Mouse (Mus musculus) limb, embryonic 14.5 days (tissue): ENCODE results near the gene Nod1. TPM values are rescaled to one million over a fixed set of nuclear protein-coding genes. Genes with fewer than 3 reads are reported as not detected.

Experiments used
- ATAC-seq: fragments of 200-750 bp; cut with Nextera tagmentation; 2 replicates; pipeline ENCODE4 v1.8.0; 2017; ENCODE audit warnings: low read depth, moderate number of reproducible peaks, moderate TSS enrichment; ENCODE audit not compliant: low FRiP score
- DNase-seq: peaks from one replicate; pipeline ENCODE4 v3.0.0-alpha.2; 2015; ENCODE audit warnings: low spot score
- H3K27ac ChIP-seq: fragments of 300-500 bp; sonication (generic); replicated peaks from 2 replicates; pipeline ENCODE4 v1.5.1; 2014; ENCODE audit warnings: low read depth, mild to moderate bottlenecking, low read length, moderate library complexity, mixed read lengths
- H3K27me3 ChIP-seq: fragments of 300-500 bp; sonication (generic); 2 replicates; pipeline ENCODE4 v1.6.1; 2014; ENCODE audit warnings: low read length, mixed read lengths; ENCODE audit not compliant: control insufficient read depth, insufficient read depth
- H3K36me3 ChIP-seq: fragments of 300-500 bp; sonication (generic); 2 replicates; pipeline ENCODE4 v1.6.1; 2014; ENCODE audit warnings: mild to moderate bottlenecking, low read length, moderate library complexity, mixed read lengths; ENCODE audit not compliant: control insufficient read depth, insufficient read depth
- H3K4me1 ChIP-seq: fragments of 300-500 bp; sonication (generic); 2 replicates; pipeline ENCODE4 v1.6.1; 2014; ENCODE audit warnings: antibody characterized with exemption, low read length, mixed read lengths; ENCODE audit not compliant: control insufficient read depth, insufficient read depth
- H3K4me2 ChIP-seq: fragments of 300-500 bp; sonication (generic); replicated peaks from 2 replicates; pipeline ENCODE4 v1.6.1; 2014; ENCODE audit warnings: low read depth, mild to moderate bottlenecking, low read length, moderate library complexity; ENCODE audit not compliant: severe bottlenecking
- H3K4me3 ChIP-seq: fragments of 300-500 bp; sonication (generic); replicated peaks from 2 replicates; pipeline ENCODE4 v1.5.1; 2014; ENCODE audit warnings: low read length
- H3K9ac ChIP-seq: fragments of 300-500 bp; sonication (generic); 2 replicates; pipeline ENCODE4 v1.6.1; 2014; ENCODE audit warnings: mild to moderate bottlenecking, low read depth, low read length, moderate library complexity; ENCODE audit not compliant: severe bottlenecking
- H3K9me3 ChIP-seq: fragments of 300-500 bp; sonication (generic); 2 replicates; pipeline ENCODE4 v1.6.1; 2016; ENCODE audit warnings: low read length; ENCODE audit not compliant: control insufficient read depth
- POLR2A ChIP-seq: fragments of 200-500 bp; IDR thresholded peaks from 2 replicates; pipeline ENCODE4 v1.8.0; 2012; ENCODE audit warnings: inconsistent platforms, mild to moderate bottlenecking, moderate library complexity, borderline replicate concordance; ENCODE audit not compliant: insufficient read depth, insufficient read length; ENCODE audit errors: extremely low read depth
- WGBS: fragments of 180-500 bp; shearing (Covaris S2); extraction: QIAGEN DNeasy Blood & Tissue Kit; methylation state at CpG from one replicate; pipeline ENCODE4 v1.1.7; 2014; 5-methylcytosine and 5-hydroxymethylcytosine counted together
- polyA plus RNA-seq, 2 experiments: library from polyadenylated mRNA; depleted of rRNA in 1 of 2; stranded (reverse) in 1 of 2; unstranded in 1 of 2; fragments of >200 nt; fragmentation: Nextera tagmentation in 1 of 2; extraction: Ambion mirVana in 1 of 2; gene quantifications; 2 replicates each; pipeline versions ENCODE4 v1.2.1 to v1.2.3; 2012 to 2014

Gene Nod1
- polyA plus RNA-seq, 2 experiments = 7.4 to 13.1 TPM

DNA sequence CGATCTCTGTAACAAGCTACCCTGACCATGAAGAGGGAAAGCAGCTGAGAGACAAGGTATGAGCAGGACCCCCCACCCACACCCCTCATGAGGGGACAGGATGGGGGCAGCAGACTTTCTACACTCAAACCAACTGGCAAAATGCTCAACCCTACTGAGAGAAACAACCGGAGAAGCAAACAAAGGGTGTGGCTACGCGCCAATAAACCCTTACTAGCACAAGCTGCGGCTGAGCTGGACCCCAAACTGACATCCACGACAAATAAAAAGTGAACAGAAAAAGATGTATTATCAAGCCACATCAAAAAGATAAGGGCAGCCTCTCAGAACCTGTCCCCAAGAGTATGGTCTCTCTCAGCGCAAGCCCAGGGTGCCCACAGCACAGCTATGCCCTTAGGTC is 32.3 kb downstream of the Nod1 start:
- H3K4me1 ChIP-seq = no peaks in the 10 kb centered on the region
- no peak for TF ChIP-seq POLR2A
- no peak overlapping the region for H3K9ac ChIP-seq
- WGBS = 68% methylated on average over 7 of the region's 7 CpGs
- H3K4me2 ChIP-seq = no peak overlapping the region
- DNase-seq = no peak
- H3K27me3 ChIP-seq = 0 out of 2 replicates have a peak, but pooled peaks cover 8% of the 10 kb centered on the region
- no peak for ATAC-seq
- H3K27ac ChIP-seq = no peak overlapping the region
- no peaks in the 10 kb centered on the region for H3K9me3 ChIP-seq
- no peak overlapping the region for H3K4me3 ChIP-seq
- 0 out of 2 replicates have a peak, but pooled peaks cover 3% of the 10 kb centered on the region for H3K36me3 ChIP-seq

DNA sequence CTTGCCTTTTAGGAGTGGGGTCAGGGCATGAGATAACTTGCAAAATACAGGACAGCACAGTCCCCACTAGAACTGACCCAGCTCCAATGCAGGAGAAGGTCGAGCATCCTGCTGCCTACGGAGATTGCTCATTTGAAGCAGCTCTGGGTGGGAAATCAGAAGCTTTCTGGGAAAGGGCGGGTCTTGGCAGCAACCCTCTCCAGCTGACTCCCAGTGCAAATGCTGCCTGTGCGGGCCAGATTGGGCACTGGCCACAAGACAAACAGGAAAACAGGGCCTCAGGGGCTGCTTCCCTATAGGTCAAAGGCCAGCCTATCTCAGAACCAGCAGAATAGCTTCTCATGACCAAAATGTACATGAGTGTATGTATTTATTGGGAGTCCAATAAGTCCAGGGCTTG is 32.8 kb downstream of the Nod1 start:
- H3K27me3 ChIP-seq = 0 out of 2 replicates have a peak, but pooled peaks cover 8% of the 10 kb centered on the region
- 0 out of 2 replicates have a peak, but pooled peaks cover under 1% of the 10 kb centered on the region for H3K36me3 ChIP-seq
- no peak overlapping the region for H3K9ac ChIP-seq
- no peak for TF ChIP-seq POLR2A
- H3K27ac ChIP-seq = no peak overlapping the region
- no peak overlapping the region for H3K4me2 ChIP-seq
- H3K9me3 ChIP-seq = no peaks in the 10 kb centered on the region
- WGBS = 63% methylated on average over 4 of the region's 4 CpGs
- ATAC-seq (no peak), DNase-seq (no peak)
- H3K4me1 ChIP-seq = no peaks in the 10 kb centered on the region
- H3K4me3 ChIP-seq = no peak overlapping the region

DNA sequence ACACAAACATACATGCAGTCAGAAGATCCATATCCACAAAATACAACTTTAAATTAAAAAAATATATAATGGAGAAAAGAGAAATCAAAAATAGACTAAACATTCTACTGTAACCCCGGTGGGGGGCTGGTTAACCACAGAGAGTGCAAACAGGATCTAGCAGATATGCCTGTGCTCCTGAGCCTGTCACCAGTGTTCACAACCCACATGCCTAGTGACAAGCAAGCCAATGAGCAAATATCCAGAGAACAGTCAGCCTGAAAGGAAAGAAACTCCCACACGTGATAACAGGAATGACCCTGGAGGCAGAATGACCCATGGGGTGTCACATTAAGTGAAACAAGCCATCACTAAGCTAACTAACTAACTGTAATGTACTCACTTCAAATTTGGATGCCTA is 35.9 kb downstream of the Nod1 start:
- no peaks in the 10 kb centered on the region for H3K27me3 ChIP-seq
- no peak for ATAC-seq
- WGBS = 77% methylated on average over 2 of the region's 2 CpGs
- H3K9ac ChIP-seq = no peak overlapping the region
- H3K36me3 ChIP-seq = no peaks in the 10 kb centered on the region
- H3K27ac ChIP-seq = no peak overlapping the region
- H3K4me2 ChIP-seq = no peak overlapping the region
- H3K9me3 ChIP-seq = no peaks in the 10 kb centered on the region
- no peak for TF ChIP-seq POLR2A
- no peaks in the 10 kb centered on the region for H3K4me1 ChIP-seq
- no peak overlapping the region for H3K4me3 ChIP-seq
- no peak for DNase-seq

DNA sequence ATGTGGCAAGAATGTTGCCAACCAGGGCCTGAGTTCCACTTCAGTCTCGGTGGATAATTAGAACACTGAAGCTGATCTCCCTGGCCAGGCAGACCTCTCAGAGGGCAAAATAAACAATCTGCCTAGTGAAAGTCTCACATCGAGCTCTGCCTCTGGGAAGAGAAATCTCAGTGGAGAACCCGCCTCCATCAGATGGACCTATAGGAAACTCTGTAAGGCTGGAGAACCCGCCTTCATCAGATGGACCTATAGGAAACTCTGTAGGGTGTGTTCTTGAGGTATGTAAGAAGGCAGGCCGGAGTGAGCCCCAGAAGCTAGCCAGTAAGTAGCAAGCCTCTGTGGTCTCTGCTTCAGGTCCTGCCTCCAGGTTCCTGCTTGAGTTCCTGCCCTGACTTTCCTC is 37.5 kb downstream of the Nod1 start:
- H3K4me3 ChIP-seq = no peak overlapping the region
- TF ChIP-seq POLR2A = no peak
- 78% methylated on average over 5 of the region's 5 CpGs for WGBS
- no peak overlapping the region for H3K27ac ChIP-seq
- no peaks in the 10 kb centered on the region for H3K9me3 ChIP-seq
- no peaks in the 10 kb centered on the region for H3K4me1 ChIP-seq
- ATAC-seq (no peak), DNase-seq (no peak)
- no peak overlapping the region for H3K9ac ChIP-seq
- H3K4me2 ChIP-seq = no peak overlapping the region
- no peaks in the 10 kb centered on the region for H3K36me3 ChIP-seq
- no peaks in the 10 kb centered on the region for H3K27me3 ChIP-seq

DNA sequence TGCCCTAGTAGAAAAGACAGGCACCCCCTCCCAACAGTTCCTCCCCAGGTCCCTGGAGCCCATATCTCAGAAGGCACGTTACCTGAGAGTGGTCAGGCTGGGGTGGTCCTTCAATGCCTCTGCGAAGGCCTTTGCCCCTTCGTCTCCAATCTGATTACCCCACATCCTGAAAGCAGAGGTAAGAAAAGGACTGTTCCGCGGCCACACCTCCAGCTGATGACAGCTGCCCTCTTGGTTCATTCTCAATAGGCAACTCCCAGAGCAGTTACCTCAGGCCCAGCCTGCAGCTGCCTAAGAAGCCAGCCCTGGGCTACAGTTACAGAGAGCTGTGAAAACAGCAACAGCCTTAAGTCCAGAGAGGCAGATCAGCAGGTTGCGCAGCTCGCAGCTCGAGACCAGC is 38.1 kb downstream of the Nod1 start:
- no peaks in the 10 kb centered on the region for H3K9me3 ChIP-seq
- TF ChIP-seq POLR2A = no peak
- no peak overlapping the region for H3K27ac ChIP-seq
- H3K36me3 ChIP-seq = no peaks in the 10 kb centered on the region
- no peaks in the 10 kb centered on the region for H3K4me1 ChIP-seq
- no peaks in the 10 kb centered on the region for H3K27me3 ChIP-seq
- H3K4me3 ChIP-seq = no peak overlapping the region
- no peak for ATAC-seq
- no peak for DNase-seq
- H3K4me2 ChIP-seq = no peak overlapping the region
- WGBS = 92% methylated on average over 8 of the region's 8 CpGs
- no peak overlapping the region for H3K9ac ChIP-seq

DNA sequence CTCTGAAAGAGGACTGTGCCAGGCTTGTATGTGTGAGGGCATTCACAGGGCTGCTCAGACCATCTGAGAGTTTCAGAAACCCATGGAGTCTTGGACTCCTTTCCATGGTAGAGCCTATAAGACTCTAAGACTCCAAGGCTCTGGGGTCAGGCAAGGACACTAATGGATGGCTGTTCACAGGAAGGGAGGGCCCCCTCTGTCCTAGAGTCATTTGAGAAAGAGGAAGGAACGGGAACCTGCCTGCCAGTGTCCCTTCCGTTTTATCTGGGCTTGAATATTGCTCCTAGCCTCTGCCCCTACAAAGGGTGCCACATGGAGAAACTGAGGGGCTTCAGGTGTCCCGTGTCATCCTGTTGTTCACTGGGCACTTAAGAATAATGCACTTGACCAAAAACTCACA is 38.5 kb downstream of the Nod1 start:
- 78% methylated on average over 3 of the region's 3 CpGs for WGBS
- no peak for ATAC-seq

More for the DNA sequence above, 38.5 kb downstream of the Nod1 start:
- Histone ChIP-seq H3K36me3 (no peaks in the 10 kb centered on the region), H3K4me1 (no peaks in the 10 kb centered on the region), H3K27me3 (no peaks in the 10 kb centered on the region), H3K27ac (no peak overlapping the region), H3K4me3 (no peak overlapping the region), H3K9ac (no peak overlapping the region), H3K9me3 (no peaks in the 10 kb centered on the region), H3K4me2 (no peak overlapping the region)
- TF ChIP-seq POLR2A = no peak
- DNase-seq = no peak
